13 mouse cellular contexts compared by ENCODE assay signal in genomic region chr19:14426244-14426868, GRCm38 (mm10).
DNase-seq lines count a peak whose midpoint lies in the region; ATAC-seq and TF ChIP-seq lines count a peak whose summit lies in the region.
"Had no signal": no experiment of that assay in that cellular context is flagged by ENCODE, and none has a peak within 500 bp of the region (broad histone marks: within the 10 kb centered on the region; RNA-seq: fewer than 3 reads in every experiment).

No protein-coding gene starts in this region.

- H3K27ac ChIP-seq in forebrain, embryonic 13.5 days = no peak overlapping the region
- no peak overlapping the region for H3K27ac ChIP-seq in forebrain, embryonic 12.5 days
- no peak overlapping the region for H3K27ac ChIP-seq in liver, embryonic 14.5 days
- no peak overlapping the region for H3K27ac ChIP-seq in liver, postnatal 0 days (ENCODE audit: low read depth)
- H3K27ac ChIP-seq in liver, embryonic 15.5 days (replicated peaks) = no peak overlapping the region
- H3K27ac ChIP-seq in layer of hippocampus, adult 2 months = no peak overlapping the region
- H3K27ac ChIP-seq: hindbrain, postnatal 0 days; limb, embryonic 15.5 days; macrophage had no signal

- no peak overlapping the region for H3K9ac ChIP-seq in forebrain, embryonic 13.5 days
- H3K9ac ChIP-seq in forebrain, embryonic 12.5 days = no peak overlapping the region
- no peak overlapping the region for H3K9ac ChIP-seq in liver, embryonic 14.5 days (replicated peaks)
- H3K9ac ChIP-seq in liver, postnatal 0 days (replicated peaks) = no peak overlapping the region
- H3K9ac ChIP-seq in liver, embryonic 15.5 days = no peak overlapping the region
- H3K9ac ChIP-seq: limb, embryonic 15.5 days had no signal

- H3K36me3 ChIP-seq in forebrain, embryonic 13.5 days (ENCODE audit: poor library complexity, severe bottlenecking) = no peaks in the 10 kb centered on the region
- no peaks in the 10 kb centered on the region for H3K36me3 ChIP-seq in forebrain, embryonic 12.5 days (replicated peaks)
- H3K36me3 ChIP-seq in liver, embryonic 14.5 days (replicated peaks; ENCODE audit: control insufficient read depth, insufficient read depth, low read depth) = no peaks in the 10 kb centered on the region
- H3K36me3 ChIP-seq in liver, postnatal 0 days (replicated peaks; ENCODE audit: insufficient read depth, low read length) = no peaks in the 10 kb centered on the region
- no peaks in the 10 kb centered on the region for H3K36me3 ChIP-seq in liver, embryonic 15.5 days (replicated peaks)
- H3K36me3 ChIP-seq: limb, embryonic 15.5 days had no signal

- WGBS in forebrain, embryonic 13.5 days = 44% methylated on average over 19 of the region's 19 CpGs
- 50% methylated on average over 19 of the region's 19 CpGs for WGBS in forebrain, embryonic 12.5 days
- 45% methylated on average over 19 of the region's 19 CpGs for WGBS in liver, embryonic 14.5 days (ENCODE audit: insufficient replicate concordance)
- WGBS in liver, postnatal 0 days (ENCODE audit: insufficient replicate concordance) = 53% methylated on average over 19 of the region's 19 CpGs
- WGBS in liver, embryonic 15.5 days (ENCODE audit: insufficient replicate concordance) = 47% methylated on average over 19 of the region's 19 CpGs

- H3K4me1 ChIP-seq in forebrain, embryonic 13.5 days = peaks cover 20% of the 10 kb centered on the region
- H3K4me1 ChIP-seq in forebrain, embryonic 12.5 days = peaks cover 16% of the 10 kb centered on the region
- H3K4me1 ChIP-seq in liver, embryonic 14.5 days (replicated peaks; ENCODE audit: control insufficient read depth in 2 of 2, insufficient read depth in 2 of 2, low read length in 1 of 2) = peaks cover 2 to 26% of the 10 kb centered on the region in 2 experiments
- no peaks in the 10 kb centered on the region for H3K4me1 ChIP-seq in liver, postnatal 0 days (ENCODE audit: insufficient read depth)
- peaks cover 20% of the 10 kb centered on the region for H3K4me1 ChIP-seq in liver, embryonic 15.5 days (replicated peaks)

- H3K4me3 ChIP-seq in forebrain, embryonic 13.5 days = no peak overlapping the region
- no peak overlapping the region for H3K4me3 ChIP-seq in forebrain, embryonic 12.5 days (replicated peaks)
- H3K4me3 ChIP-seq in liver, embryonic 14.5 days (ENCODE audit: insufficient read depth in 1 of 2, low read depth in 2 of 2, low read length in 2 of 2) = no peak overlapping the region
- no peak overlapping the region for H3K4me3 ChIP-seq in liver, postnatal 0 days (ENCODE audit: low read depth, low read length)
- no peak overlapping the region for H3K4me3 ChIP-seq in liver, embryonic 15.5 days (replicated peaks)
- H3K4me3 ChIP-seq in layer of hippocampus, adult 2 months = no peak overlapping the region
- H3K4me3 ChIP-seq: limb, embryonic 15.5 days had no signal

- DNase-seq in liver, embryonic 14.5 days (ENCODE audit: low read depth in 3 of 3, low spot score in 3 of 3) = peak in 1 of 3 experiments; percentile 41
- no peak for DNase-seq in liver, postnatal 0 days
- DNase-seq in cerebellum, postnatal 4 days (ENCODE audit: low spot score in 2 of 2) = no peak
- no peak for DNase-seq in layer of hippocampus, adult 2 months (ENCODE audit: low spot score in 2 of 2)
- no peak for DNase-seq in natural killer cell, adult 2 months (ENCODE audit: low spot score in 2 of 2)
- DNase-seq: cerebellum, postnatal 14 days; thymus, adult 2 months had no signal

- peak; percentile 51; the same call in 1 of the 2 replicates for ATAC-seq in forebrain, embryonic 13.5 days
- no peak for ATAC-seq in forebrain, embryonic 12.5 days (ENCODE audit: low FRiP score)
- peak; percentile 65; the same call in 1 of the 2 replicates for ATAC-seq in liver, embryonic 14.5 days (ENCODE audit: insufficient read depth)
- no peak for ATAC-seq in liver, postnatal 0 days
- peak; percentile 54; the same call in 1 of the 2 replicates for ATAC-seq in liver, embryonic 15.5 days (ENCODE audit: insufficient read depth)
- ATAC-seq: hindbrain, postnatal 0 days had no signal

- H3K27me3 ChIP-seq in forebrain, embryonic 13.5 days = no peaks in the 10 kb centered on the region
- no peaks in the 10 kb centered on the region for H3K27me3 ChIP-seq in forebrain, embryonic 12.5 days
- no peaks in the 10 kb centered on the region for H3K27me3 ChIP-seq in liver, embryonic 14.5 days (ENCODE audit: control insufficient read depth, insufficient read depth, low read length)
- H3K27me3 ChIP-seq in liver, postnatal 0 days (ENCODE audit: insufficient read depth, low read length) = no peaks in the 10 kb centered on the region
- no peaks in the 10 kb centered on the region for H3K27me3 ChIP-seq in liver, embryonic 15.5 days

- no peaks in the 10 kb centered on the region for H3K9me3 ChIP-seq in forebrain, embryonic 13.5 days (replicated peaks)
- no peaks in the 10 kb centered on the region for H3K9me3 ChIP-seq in forebrain, embryonic 12.5 days
- H3K9me3 ChIP-seq in liver, embryonic 14.5 days (ENCODE audit: control insufficient read depth, low read length) = no peaks in the 10 kb centered on the region
- no peaks in the 10 kb centered on the region for H3K9me3 ChIP-seq in liver, postnatal 0 days (ENCODE audit: low read length)
- H3K9me3 ChIP-seq in liver, embryonic 15.5 days (replicated peaks) = no peaks in the 10 kb centered on the region
- H3K9me3 ChIP-seq: limb, embryonic 15.5 days had no signal

- TF ChIP-seq CTCF in liver, embryonic 14.5 days (IDR thresholded peaks at IDR 0.05; ENCODE audit: low read depth) = no peak
- TF ChIP-seq CTCF in liver, postnatal 0 days (IDR thresholded peaks at IDR 0.05; ENCODE audit: low read depth) = no peak
- TF ChIP-seq CTCF in layer of hippocampus, adult 2 months (conservative IDR thresholded peaks at IDR 0.05) = no peak

- TF ChIP-seq EP300 in liver, embryonic 14.5 days (IDR thresholded peaks at IDR 0.05; ENCODE audit: low read depth) = no peak
- no peak for TF ChIP-seq EP300 in liver, postnatal 0 days (IDR thresholded peaks at IDR 0.05; ENCODE audit: low read depth)

- no peak overlapping the region for H3K4me2 ChIP-seq in forebrain, embryonic 13.5 days
- H3K4me2 ChIP-seq in forebrain, embryonic 12.5 days = no peak overlapping the region
- peak overlapping the region; percentile 20; the same call in 1 of the 2 replicates for H3K4me2 ChIP-seq in liver, embryonic 14.5 days (ENCODE audit: low read depth)
- H3K4me2 ChIP-seq in liver, postnatal 0 days (ENCODE audit: low read depth, low read length) = no peak overlapping the region
- H3K4me2 ChIP-seq in liver, embryonic 15.5 days = no peak overlapping the region
- H3K4me2 ChIP-seq: limb, embryonic 15.5 days had no signal

Comparison
In these comparisons a context has a peak if more than half of its experiments do, and no peak if none do; other contexts are left out.
1. ATAC-seq: peak in forebrain, embryonic 13.5 days (single experiment), liver, embryonic 14.5 days (single experiment) and liver, embryonic 15.5 days (single experiment); none in forebrain, embryonic 12.5 days (single experiment) and liver, postnatal 0 days (single experiment).